Mouse (Mus musculus) Patski (cell line): ENCODE data around the gene Mical3. TPM values are rescaled to one million over a fixed set of nuclear protein-coding genes. Genes with fewer than 3 reads are reported as not detected.

Source experiments
- ATAC-seq: fragments of 100-300 bp; one replicate; pipeline ENCODE4 v1.8.0; 2021
- CTCF ChIA-PET: fragments of 350-600 bp; sonication (Branson Sonifier 250); formaldehyde crosslinking; loops from one replicate; lab custom pipeline; 2022; ENCODE audit warnings: inconsistent platforms; lab: Charles Lee
- POLR2A ChIA-PET: fragments of 350-600 bp; sonication (Branson Sonifier 250); formaldehyde crosslinking; loops from one replicate; lab custom pipeline; 2022; ENCODE audit warnings: antibody characterized with exemption, inconsistent platforms; lab: Charles Lee
- DNase-seq: peaks from one replicate; pipeline ENCODE4 v3.0.0-alpha.2; 2011; ENCODE audit warnings: low read depth, low spot score
- H3K27me3 ChIP-seq: fragments of 371-371 bp; one replicate; pipeline ENCODE4 v1.5.1; 2021
- CTCF ChIP-seq: fragments of 100-300 bp; IDR thresholded peaks from one replicate; pipeline ENCODE4 v1.5.1; 2021
- in situ Hi-C: fragments of 300-500 bp; cut with MboI; formaldehyde crosslinking; loops from 3 replicates; pipeline ENCODE4 v1.11.1; 2018; ENCODE audit warnings: low pct_unique_long_range_greater_than_20kb, mixed read lengths
- polyA plus RNA-seq: library from polyadenylated mRNA; unstranded; gene quantifications from one replicate; pipeline ENCODE4 v1.2.3, GENCODE M21; 2021

Gene Mical3
- polyA plus RNA-seq, 1 experiment from 2014 or later = 47.3 TPM

GRCm38 (mm10) chr6:121029897-121030589, 100.8 kb downstream of the Mical3 start:
- no peak for TF ChIP-seq CTCF
- no peak for DNase-seq
- in situ Hi-C loops = no loop called here
- no peak for ATAC-seq
- CTCF ChIA-PET = no interaction called here
- POLR2A ChIA-PET = no interaction called here
- no peaks in the 10 kb centered on the region for H3K27me3 ChIP-seq

GRCm38 (mm10) chr6:121028514-121028913, 102.3 kb downstream of the Mical3 start:
- no peak for TF ChIP-seq CTCF
- DNase-seq (no peak), ATAC-seq (no peak)
- no peaks in the 10 kb centered on the region for H3K27me3 ChIP-seq
- in situ Hi-C loops = no loop called here
- POLR2A ChIA-PET = no interaction called here
- CTCF ChIA-PET = no interaction called here

GRCm38 (mm10) chr6:121027314-121027713, 103.5 kb downstream of the Mical3 start:
- DNase-seq (no peak), ATAC-seq (no peak)
- in situ Hi-C loops = no loop called here
- H3K27me3 ChIP-seq = no peaks in the 10 kb centered on the region
- TF ChIP-seq CTCF = no peak
- ChIA-PET CTCF (no interaction called here), POLR2A (interaction anchor here (0.9 kb wide), 1 partner anchor 73 kb away, joined by 3 read pairs; no protein-coding TSS in a partner anchor)

GRCm38 (mm10) chr6:121026866-121027265, 103.9 kb downstream of the Mical3 start:
- ChIA-PET CTCF (no interaction called here), POLR2A (interaction anchor here (0.9 to 1.0 kb wide), 2 partner anchors 16 to 73 kb away, joined by 3 read pairs; no protein-coding TSS in a partner anchor)
- ATAC-seq (no peak), DNase-seq (no peak)
- H3K27me3 ChIP-seq = no peaks in the 10 kb centered on the region
- TF ChIP-seq CTCF = no peak
- in situ Hi-C loops = no loop called here

- no peak for TF ChIP-seq CTCF
These were observed 104.7 kb downstream of the Mical3 start for GRCm38 (mm10) chr6:121026019-121026584.

GRCm38 (mm10) chr6:121018147-121018546, 112.7 kb downstream of the Mical3 start:
- H3K27me3 ChIP-seq = no peaks in the 10 kb centered on the region
- no peak for DNase-seq
- peak; percentile 6 for ATAC-seq
- ChIA-PET CTCF (interaction anchor here (1.1 kb wide), 1 partner anchor 163 kb away, joined by 3 read pairs; no protein-coding TSS in a partner anchor), POLR2A (interaction anchor here (0.7 kb wide), 1 partner anchor 25 kb away, joined by 3 read pairs; no protein-coding TSS in a partner anchor)
- no peak for TF ChIP-seq CTCF
- in situ Hi-C loops = loop anchor here (25.0 kb wide), 1 partner anchor 94 kb away; no protein-coding TSS in a partner anchor

More at GRCm38 (mm10) chr6:121026019-121026584, 104.7 kb downstream of the Mical3 start:
- ChIA-PET CTCF (interaction anchor here (1.3 kb wide), 1 partner anchor 102 kb away, joined by 3 read pairs; no protein-coding TSS in a partner anchor), POLR2A (interaction anchor here (0.7 to 1.0 kb wide), 2 partner anchors 17 to 75 kb away, joined by 3 read pairs; no protein-coding TSS in a partner anchor)
- DNase-seq = no peak
- peak; percentile 55 for ATAC-seq
- in situ Hi-C loops = no loop called here
- no peaks in the 10 kb centered on the region for H3K27me3 ChIP-seq

GRCm38 (mm10) chr6:121017436-121018031, 113.3 kb downstream of the Mical3 start:
- TF ChIP-seq CTCF = no peak
- DNase-seq (no peak), ATAC-seq (peak; percentile 92)
- CTCF ChIA-PET = interaction anchor here (1.0 to 1.1 kb wide), 2 partner anchors 113 to 163 kb away, joined by 3 read pairs; no protein-coding TSS in a partner anchor
- POLR2A ChIA-PET = interaction anchor here (0.7 kb wide), 1 partner anchor 26 kb away, joined by 3 read pairs; no protein-coding TSS in a partner anchor
- in situ Hi-C loops = loop anchor here (25.0 kb wide), 1 partner anchor 95 kb away; no protein-coding TSS in a partner anchor
- H3K27me3 ChIP-seq = no peaks in the 10 kb centered on the region

GRCm38 (mm10) chr6:121016097-121016496, 114.7 kb downstream of the Mical3 start:
- TF ChIP-seq CTCF = no peak
- in situ Hi-C loops = loop anchor here (25.0 kb wide), 1 partner anchor 96 kb away; no protein-coding TSS in a partner anchor
- H3K27me3 ChIP-seq = no peaks in the 10 kb centered on the region
- ChIA-PET CTCF (no interaction called here), POLR2A (no interaction called here)
- ATAC-seq (no peak), DNase-seq (no peak)

GRCm38 (mm10) chr6:121014339-121014738, 116.5 kb downstream of the Mical3 start:
- in situ Hi-C loops = loop anchor here (25.0 kb wide), 1 partner anchor 98 kb away; no protein-coding TSS in a partner anchor
- ChIA-PET POLR2A (interaction anchor here (1.4 kb wide), 1 partner anchor 95 kb away, joined by 4 read pairs; no protein-coding TSS in a partner anchor), CTCF (interaction anchor here (0.8 to 1.1 kb wide), 4 partner anchors 15 to 98 kb away, joined by 3 read pairs; no protein-coding TSS in a partner anchor)
- DNase-seq (no peak), ATAC-seq (no peak)
- H3K27me3 ChIP-seq = no peaks in the 10 kb centered on the region
- no peak for TF ChIP-seq CTCF

- DNase-seq (no peak), ATAC-seq (no peak)
- in situ Hi-C loops = loop anchor here (25.0 kb wide), 1 partner anchor 99 kb away; no protein-coding TSS in a partner anchor
- CTCF ChIA-PET = interaction anchor here (0.9 to 2.2 kb wide), 4 partner anchors 13 to 165 kb away, joined by 3 to 8 read pairs (median 3); no protein-coding TSS in a partner anchor
- no peaks in the 10 kb centered on the region for H3K27me3 ChIP-seq
- POLR2A ChIA-PET = interaction anchor here (1.4 kb wide), 1 partner anchor 96 kb away, joined by 4 read pairs; no protein-coding TSS in a partner anchor
- no peak for TF ChIP-seq CTCF
These were observed 117.0 kb downstream of the Mical3 start for GRCm38 (mm10) chr6:121013750-121014149.
